Mouse (Mus musculus): ENCODE data around the gene Fam229a. TPM values are rescaled to one million over a fixed set of nuclear protein-coding genes. Genes with fewer than 3 reads are reported as not detected.

The Fam229a gene
- total RNA-seq, 4 experiments from 2014 or later: not detected

DNA sequence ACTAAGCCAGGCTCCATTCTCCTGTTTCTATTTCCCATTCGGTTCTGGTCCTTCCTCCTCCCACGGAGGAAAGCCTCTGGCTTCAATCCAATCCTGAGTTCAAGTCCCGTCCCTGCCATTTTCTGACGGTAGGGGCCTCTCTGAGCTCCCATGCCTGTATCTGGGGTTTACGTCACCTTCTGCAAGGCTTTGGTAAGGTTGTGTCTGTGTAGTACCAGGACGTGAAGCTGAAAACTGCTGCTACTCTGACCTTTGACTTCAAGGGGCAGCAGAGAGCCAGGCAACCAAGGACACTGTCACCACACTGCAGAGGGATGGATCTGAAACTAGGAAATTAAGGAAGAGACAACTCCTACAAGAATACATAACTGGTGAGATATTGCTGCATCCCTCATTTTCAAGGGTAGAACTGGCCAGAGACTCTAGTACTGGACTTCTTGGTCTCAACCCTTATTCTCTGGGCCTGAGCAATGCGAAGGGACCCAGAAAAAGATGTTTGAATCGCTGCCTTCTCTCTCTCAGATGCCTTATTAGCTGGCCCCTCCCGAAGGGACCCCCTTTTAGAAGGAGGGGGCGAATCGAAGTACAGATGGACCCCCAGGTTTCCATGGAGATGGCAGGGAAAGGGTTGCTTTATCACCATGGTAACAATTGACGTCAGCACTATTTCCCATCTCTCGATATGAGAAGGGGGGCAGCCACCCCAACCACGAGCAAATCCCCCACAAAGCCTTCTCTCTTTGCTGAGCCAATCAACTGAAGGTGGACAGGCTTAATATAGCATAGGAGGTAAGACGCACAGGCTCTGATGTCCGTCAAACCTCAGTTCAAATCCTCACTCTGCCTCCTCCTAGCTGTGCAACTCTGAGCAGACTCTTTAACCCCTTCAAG, 4.9 kb downstream of the Fam229a start:
- peak; percentile 54 to 77 for DNase-seq (ENCODE audit: low spot score in 2 of 2)

DNA sequence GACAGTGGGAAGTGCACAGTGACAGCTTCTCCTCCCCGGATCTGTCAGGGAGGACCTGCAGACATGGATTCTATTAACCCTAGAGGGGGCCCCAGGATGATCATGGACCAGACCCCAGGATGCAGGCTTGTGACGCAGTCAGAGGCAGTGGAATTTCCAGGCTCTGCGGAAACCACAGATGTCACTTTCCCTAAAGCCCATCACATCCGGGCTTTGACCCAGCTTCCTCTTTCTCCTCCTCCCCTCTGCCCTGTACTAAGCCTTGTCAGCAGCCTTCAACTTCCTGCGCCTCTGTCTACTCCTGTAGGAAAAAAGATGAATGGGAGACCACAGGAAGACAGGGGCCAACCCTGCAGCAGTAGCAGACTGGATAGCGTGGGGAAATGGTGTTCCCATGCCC, 5.6 kb downstream of the Fam229a start:
- no peak for DNase-seq (ENCODE audit: low spot score in 2 of 2)

DNA sequence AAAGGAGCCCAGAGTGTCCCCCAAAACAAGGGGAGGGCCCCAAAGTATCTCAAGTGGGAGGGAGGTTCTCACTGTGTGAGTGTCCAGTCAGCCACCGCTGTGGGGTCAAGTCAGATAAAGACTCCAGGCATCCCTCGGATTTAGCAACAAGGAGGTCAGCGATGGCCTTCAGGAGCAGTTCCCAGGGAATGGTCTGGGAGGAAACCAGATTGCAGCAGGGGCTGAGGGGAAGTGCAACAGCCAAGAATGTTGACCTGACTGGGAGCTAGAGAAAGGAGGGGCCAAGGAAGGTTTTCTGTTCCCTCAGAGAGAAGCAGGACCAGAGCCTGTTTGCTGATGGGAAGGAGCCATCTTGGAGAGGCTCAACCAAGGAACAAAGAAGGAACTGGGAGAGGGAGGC, 8.0 kb downstream of the Fam229a start:
- no peak for DNase-seq (ENCODE audit: low spot score in 2 of 2)

DNA sequence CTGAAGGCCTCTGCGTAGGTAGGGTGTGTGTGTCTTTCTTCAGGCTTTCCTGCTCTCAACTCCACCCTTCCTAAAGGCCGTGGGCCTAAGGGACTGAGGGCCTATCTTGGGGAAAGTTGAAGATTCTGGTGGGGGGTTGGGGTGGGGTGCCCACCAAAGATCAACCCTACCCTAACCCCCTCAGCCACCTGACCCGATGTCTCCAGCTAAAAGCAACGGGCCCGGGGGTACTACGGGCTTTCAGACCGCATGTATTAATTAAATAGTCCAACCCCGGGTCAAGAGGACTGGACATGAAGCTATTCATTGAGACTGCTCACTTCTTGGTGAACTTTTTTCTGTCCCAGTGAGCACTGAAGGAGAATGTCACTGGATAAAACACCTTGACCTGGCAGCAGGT, 9.0 kb downstream of the Fam229a start:
- no peak for DNase-seq (ENCODE audit: low spot score in 2 of 2)

DNA sequence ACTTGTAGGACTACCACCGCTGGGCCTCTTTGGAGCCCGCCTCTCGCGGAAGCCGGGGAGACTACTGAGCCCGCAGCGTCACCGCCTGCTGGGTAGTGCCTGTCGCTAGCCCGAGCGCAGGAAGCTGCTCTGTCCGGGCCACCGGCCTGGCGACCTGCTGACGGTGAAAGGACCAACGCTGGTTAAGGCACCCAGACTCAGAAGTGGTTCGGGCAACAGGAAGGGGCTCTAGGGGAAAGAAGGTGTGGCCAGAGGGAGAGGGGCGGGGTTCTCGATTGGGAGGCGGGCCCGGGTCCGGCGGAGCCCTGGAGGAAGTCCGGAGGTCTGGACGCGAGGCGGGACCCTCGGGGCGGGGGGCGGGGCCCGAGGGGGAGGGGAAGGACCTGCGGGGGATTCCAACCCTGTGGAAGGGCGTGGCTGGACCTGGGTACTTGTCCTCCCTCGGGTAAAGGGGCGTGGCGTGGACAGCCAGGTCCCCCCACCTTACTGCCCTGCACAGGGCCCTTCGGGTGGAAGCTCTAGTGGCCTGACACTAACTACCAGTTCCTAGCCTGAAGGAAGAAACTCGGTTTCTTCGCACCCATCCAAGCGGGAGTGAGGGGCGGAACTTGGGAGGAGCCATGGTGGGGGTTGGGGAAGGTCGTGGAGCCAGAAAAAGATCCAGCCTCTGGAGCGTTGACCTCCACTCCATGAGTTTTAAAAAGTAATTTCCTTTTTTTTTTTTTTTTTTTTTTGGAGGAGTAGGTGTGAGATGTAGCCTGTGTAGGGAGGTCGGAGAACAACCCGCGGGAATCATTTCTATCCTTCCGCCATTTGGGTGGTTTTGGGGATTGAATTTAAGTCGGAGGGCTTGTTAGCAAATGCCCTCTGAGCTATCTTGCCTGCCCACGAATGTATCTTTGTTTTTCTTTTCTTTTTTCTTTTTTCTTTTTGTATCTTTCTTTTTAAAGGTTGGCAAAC, 9.9 kb downstream of the Fam229a start:
- peak in 1 of 2 experiments; percentile 57 for DNase-seq (ENCODE audit: low spot score in 2 of 2)

DNA sequence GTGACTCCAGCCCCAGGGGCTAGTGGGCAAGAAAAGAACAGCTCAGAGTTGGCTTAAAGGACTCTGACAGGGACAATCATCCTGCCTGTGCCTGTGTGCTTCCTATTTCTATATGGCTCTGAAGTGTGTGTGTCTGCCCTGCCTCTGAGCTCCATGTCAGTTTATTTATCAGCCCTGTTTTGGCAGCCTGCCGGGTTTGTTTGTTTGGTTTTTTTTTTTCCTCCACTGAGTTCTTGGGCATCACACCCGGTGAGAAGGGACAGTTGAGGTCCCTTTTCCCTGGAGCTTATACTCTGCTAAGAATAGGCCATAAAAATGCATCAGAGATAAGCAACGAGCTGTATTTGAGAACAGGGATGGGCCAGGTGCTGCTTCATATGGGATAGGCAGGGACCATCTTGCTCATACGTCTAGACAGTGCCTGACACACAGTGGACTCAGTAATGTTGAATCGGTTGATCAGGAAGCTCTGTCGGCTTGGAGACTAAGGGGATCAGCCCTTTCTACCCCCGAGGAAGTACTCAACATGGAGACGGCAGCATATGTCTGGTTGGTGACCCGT, 11.4 kb downstream of the Fam229a start:
- no peak for DNase-seq (ENCODE audit: low spot score in 2 of 2)

DNA sequence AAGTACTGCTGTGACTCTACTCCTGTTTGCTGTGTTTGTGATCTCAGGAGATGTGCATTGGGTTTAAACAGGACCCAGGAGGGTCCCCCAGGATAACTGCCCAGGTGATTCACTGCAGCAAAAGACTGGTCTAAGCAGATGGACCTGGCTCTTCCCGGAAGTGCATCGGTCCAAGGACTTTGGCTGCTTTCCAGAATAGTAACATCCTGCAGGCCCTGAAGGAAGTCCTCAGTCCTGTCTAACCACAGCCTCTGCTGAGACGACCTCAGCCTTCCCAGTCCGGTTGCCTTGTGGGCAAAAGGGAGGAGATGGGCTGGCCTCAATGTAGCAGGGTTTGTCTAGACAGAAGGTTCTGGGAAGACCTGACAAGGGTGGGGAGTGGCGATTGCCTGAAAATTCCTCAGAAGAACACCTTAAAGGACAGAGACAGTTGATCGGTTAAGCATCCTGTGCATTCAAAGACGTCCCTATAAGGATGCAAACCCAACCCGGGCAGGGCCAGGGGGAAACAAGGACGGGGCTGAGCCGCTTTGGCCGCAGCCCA, 12.0 kb downstream of the Fam229a start:
- DNase-seq (ENCODE audit: low spot score in 2 of 2): no peak

DNA sequence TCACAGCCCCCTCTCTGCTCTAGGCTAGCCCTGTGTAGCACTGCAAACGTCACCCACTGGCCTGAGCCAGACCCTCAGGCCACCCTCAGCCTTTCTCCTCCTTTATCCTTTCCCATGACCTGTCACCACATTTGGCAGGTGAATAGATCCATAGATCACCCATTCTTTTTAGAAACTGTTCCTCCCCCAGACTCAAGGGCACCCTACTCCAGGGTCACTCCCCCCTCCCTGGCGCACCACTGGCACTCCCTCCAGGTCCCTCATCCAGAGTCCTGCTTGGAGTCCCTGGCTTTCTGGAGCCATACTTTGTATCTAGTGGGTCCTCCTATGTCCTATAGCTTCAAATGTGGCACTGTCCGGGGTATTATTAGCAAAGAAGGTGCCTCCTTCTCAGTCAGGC, 14.5 kb downstream of the Fam229a start:
- no peak for DNase-seq (ENCODE audit: low spot score in 2 of 2)

DNA sequence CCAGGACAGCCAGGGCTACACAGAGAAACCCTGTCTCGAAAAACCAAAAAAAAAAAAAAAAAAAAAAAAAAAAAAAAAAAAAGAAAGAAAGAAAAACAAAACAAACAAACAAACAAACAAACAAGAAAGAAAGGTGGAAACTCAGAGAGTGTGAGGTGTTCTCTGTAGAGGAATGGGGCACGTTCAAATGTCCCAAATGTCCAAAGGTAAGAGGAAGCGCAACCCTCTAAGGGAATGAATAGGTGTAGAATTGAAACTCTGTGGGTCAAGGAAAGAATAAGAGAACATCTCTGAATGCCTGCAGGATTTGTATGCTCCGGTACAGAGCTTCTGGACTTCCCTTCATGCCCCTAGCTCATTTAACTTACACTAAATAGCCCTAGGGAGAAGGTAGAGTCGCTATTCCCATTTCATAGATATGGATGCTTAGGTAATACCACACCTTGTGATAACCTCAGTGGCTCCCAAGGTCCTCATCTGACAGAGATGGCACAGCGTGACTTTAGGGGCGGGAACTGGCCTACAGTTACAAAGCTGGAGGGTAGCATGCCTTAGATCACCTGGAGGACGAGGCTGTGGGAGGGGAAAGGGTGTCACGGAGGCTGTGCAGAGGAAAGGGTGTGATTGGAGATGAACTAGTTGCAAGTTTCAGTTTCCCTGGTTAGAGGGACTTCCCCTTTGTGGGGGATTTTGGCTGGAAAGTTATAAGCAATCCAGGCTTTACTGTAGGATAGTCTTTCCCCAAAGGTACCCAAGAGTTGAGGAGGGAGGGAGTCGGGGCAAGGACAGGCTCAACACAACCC, 16.6 kb downstream of the Fam229a start:
- DNase-seq (ENCODE audit: low spot score in 2 of 2): no peak

DNA sequence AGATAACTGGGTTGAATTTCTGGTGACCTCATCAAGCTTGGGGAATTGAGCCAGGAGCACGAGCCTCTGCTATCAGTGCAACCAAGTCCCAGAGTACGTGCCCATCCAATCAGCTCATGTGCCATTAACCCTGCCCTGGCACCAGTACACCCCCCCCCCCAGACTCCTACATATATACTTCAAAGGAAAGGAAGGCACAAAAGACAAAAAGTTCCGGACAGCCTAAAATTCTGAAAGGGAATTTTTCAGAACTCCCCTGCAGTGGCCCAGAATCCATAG, 17.2 kb downstream of the Fam229a start:
- DNase-seq (ENCODE audit: low spot score in 2 of 2): no peak

DNA sequence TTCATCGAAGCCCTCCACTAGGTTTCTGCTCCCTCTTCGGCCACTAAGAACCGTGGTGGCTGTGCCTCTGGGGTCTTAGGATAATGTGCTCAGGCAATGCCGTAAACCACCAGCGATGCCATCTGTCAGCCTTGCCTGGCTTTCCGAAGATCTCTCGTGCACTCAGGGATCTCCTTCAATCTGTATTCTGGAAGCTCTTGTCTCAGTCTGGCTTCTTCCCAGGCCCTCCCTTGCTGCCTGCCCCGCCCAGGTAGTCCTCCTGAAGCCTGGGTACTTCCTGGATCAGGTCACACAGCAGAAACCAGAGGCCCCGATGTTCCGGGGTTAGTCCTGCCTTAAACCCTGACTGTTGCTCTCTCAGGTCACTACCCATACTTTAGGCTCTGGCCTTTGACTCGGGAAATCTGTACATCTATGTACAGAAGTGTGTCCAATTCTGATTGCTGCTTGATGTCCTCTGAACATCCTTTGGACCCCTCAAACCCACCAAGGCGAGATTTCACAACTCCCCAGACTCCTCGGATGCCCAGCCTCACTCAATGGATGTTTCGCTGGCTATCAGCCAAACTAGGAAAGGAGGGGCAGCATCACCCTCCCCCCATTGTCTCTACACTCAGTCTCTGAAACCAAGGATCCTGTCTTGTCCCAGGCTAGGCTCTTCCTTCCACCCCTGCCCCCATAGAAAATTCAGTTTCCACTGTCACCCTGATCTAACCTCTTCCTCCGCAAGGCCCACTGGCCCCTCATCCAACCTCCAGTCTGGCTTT, 18.0 kb downstream of the Fam229a start:
- DNase-seq (ENCODE audit: low spot score in 2 of 2): no peak

DNA sequence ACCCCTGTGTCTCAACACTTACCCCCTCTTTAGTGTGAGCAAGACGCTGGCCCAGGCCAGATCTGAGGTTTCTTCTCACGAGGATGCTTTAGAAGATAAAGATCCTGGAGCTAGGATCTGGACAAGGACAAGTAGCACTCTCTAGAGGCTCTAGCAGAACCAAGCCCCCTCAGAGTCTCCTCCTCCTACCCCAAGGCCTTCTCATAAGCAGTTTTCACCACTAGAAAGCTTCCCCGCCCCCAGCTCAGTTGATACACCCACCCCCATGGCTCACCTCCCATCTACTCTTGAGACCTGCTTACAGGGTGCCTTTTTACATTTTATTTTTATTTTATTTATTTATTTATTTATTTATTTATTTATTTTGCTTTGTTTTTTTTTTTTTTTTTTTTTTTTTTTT, 18.7 kb downstream of the Fam229a start:
- no peak for DNase-seq (ENCODE audit: low spot score in 2 of 2)

DNA sequence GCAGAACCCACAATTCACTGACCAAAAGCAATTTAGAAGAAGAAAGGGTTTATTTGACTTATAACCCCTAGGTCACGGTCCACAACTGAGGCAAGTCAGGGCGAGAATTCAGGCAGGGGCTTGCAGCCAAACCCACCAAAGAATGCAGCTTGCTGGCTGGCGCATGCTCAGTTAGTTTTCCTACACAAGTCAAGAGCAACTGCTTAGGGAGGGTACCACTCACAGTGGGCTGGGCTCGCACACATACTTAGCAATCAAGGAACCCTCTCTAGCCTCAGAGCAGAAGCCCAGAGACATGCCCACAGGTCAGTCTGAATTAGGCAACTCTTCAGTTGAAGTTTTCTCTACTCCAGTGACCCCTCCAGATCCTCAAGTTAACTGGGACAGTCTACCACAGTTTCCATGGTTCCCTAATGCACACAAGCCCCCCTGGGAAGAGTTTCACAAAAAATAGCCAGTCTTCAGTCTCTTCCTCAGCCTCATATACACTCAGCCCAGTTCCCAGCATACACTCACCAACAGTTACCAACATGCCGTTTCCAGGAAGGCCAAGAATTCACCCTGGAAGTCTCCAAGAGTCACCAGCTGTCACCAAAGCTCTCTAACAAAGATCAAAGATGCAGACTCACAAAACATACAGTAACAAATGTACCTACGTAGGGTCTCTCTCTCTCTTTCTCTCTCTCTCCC, 19.9 kb downstream of the Fam229a start:
- DNase-seq (ENCODE audit: low spot score in 2 of 2): no peak

DNA sequence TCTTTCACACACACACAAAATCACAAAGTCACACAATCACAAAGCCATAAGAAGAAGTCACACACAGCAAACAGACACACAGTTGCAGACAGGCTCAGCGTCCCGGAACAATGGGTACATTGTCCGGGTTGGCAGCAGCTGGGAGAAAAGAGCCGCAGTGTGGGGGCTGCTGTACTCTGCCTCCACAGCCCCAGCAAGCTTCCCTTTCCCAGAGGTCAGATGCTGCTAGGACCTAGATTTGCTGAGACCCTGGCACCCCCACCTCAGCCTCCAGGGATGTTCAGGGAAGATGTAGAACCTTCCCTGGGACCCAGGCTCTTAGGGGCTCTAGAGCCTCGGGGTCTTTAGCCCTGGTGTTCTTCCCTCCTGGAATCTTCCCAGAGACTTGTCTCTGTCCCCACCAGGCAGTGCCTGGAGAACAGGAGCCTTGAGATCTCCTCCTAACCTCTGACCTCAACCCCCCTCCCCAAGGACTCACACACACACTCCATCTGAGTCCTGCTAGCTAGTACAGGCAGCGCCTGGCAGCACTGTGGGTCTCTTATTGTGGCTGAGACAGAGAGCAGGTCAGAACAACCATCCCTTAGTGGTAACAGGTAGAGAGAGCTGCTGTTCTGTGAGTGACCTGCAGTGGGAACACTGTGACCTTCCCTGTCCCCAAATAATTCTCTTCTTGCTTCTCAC, 20.6 kb downstream of the Fam229a start:
- no peak for DNase-seq (ENCODE audit: low spot score in 2 of 2)

DNA sequence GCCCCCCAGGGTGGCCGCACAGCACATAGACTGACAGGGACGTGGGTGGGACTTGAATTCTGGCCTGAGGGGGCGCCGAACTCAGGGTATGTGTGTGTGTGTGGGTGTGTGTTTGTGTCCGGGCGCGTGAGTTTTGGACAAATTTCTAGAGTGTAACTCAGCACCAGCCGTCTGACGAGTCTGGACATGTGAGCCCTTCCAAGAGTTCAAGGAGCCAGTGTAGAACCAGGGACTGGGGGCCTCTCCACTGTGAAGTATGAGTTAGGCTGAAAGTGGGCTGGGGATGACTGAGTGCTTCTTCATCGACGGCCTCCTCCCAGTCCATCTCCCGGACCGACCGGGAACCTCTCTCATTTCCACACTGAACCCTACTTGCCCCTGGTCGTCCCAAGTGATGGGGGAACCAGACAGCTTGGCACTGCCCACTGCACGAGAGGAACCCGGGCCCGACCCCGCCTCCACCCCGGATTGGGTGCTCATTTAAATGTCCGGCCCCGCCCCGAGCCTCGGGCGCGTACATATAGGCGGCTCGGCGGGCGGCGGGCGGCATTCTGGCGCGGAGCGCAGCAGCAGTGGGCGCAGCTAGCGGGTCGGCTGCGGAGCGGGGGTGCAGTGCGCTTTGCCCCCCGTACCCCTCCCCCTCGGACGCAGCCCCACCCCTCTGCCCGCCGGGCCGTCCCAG, 22.2 kb downstream of the Fam229a start, which contains the start of gene Marcksl1:
Gene Marcksl1, plus strand, starts transcription at position 496 of the 682 bp plus-strand sequence.
- peak in 1 of 2 experiments; percentile 74 for DNase-seq (ENCODE audit: low spot score in 2 of 2)

DNA sequence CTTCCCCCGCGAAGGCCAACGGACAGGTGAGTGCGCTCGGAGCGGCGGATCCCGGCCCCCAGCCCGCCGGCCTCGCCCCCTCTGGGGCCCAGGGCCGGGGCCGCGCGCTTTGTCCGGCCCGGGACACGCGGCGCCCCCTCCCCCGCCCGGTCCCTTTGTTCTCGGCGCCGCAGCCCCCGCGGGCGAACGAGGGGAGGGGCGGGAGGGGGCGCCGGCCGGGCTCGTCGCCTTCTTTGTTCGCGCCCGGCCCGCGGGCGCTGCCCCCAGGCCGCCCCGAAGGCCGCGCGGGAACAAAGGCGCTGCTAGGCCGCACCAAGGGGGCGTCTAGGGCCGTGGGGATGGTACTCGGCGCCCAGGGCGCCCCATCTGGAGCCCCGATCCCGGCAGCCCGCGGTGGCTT, 22.9 kb downstream of the Fam229a start:
- no peak for DNase-seq (ENCODE audit: low spot score in 2 of 2)

DNA sequence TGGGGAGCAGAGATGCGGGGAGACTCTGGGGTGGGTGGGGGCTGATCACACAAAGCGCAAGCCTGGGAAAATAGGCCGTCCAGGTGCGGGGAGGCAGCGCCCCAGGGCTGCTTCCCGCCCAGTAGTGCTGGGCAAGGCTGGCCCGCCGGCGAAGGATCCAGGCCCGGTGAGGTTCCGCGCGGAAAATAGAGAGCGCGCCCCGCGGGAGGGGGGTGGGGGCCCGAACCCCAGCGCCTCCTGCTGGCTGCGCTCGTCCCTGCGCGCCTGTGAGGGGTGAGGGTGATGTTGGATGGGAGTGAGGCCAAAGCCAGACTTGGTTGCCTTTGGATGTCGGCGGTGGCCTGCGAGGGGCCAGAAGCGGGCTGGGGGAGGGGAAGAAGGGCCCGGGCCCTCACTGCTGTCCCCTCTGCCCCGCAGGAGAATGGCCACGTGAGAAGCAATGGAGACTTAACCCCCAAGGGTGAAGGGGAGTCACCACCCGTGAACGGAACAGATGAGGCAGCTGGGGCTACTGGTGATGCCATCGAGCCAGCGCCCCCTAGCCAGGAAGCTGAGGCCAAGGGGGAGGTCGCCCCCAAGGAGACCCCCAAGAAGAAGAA, 23.4 kb downstream of the Fam229a start:
- DNase-seq (ENCODE audit: low spot score in 2 of 2): no peak

DNA sequence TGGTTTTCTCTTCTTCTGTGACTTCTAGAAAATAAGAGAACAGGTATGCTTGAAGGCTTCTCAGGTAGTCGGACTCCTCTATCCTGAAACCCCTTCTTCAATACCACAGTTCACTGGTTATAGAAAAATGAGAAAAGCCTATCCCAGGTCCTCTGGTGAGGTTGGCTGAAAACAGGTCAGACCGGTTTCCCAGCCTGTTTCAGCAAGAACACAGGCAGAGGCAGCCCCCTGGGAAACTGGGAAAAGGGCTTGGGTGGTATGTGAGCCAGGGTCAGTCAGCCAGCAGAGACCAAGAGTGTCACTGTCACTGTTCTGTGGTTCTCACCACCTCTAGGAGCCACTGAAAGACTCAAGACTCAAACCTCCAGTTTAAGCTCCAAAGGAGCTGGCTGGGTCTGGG, 25.9 kb downstream of the Fam229a start:
- no peak for DNase-seq (ENCODE audit: low spot score in 2 of 2)
